Comparison of ENCODE assay signal across 26 mouse cellular contexts in the genomic region with DNA sequence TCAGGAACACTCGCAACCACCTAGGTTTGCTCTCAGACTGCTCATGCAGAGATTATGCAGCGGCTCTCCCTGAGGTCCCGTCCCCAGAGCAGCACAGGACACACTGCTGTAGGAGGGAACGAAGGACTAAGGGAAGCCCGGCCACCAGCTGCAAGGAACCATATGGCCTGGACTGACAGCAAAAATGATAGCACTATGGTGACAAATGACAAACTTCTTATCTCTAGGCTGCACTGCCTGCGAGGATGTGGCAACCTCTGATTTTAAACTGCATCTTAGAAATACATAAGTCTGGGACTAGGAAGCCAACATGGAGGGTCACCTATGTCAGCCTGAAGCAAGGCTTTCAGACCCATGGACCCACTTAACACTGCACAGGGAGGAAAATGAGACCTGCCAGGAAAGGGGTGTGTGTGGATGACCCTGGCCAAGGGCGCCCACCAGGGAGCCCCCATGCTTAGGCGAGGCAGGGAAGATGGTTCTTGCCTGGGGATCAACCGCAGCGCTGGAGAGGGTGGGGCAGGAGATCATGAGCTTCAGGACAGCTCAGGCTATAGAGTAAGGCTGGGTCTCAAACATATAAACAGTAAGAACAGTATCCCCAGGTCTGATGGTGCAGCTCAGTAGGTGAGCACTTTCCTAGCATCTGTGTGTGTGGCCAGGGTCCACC. TPM values are rescaled to one million over a fixed set of nuclear protein-coding genes. Genes with fewer than 3 reads are reported as not detected.
DNase-seq lines count a peak whose midpoint lies in the region; ATAC-seq and TF ChIP-seq lines count a peak whose summit lies in the region.
"Had no signal": no experiment of that assay in that cellular context is flagged by ENCODE, and none has a peak within 500 bp of the region (broad histone marks: within the 10 kb centered on the region; RNA-seq: fewer than 3 reads in every experiment).

No protein-coding gene starts in this region.

- no peak for TF ChIP-seq POLR2A in testis, adult 2 months (IDR thresholded peaks at IDR 0.05; ENCODE audit: control insufficient read depth, low read depth, low read length)

- no peaks in the 10 kb centered on the region for H3K27me3 ChIP-seq in testis, adult 2 months (ENCODE audit: control insufficient read depth, insufficient read depth, low read length)
- H3K27me3 ChIP-seq in liver, embryonic 16.5 days (ENCODE audit: control insufficient read depth, insufficient read depth, low read depth, low read length), result no peaks in the 10 kb centered on the region
- H3K27me3 ChIP-seq: embryonic facial prominence, embryonic 15.5 days; limb, embryonic 13.5 days; megakaryocyte, embryonic 14.5 days; neural tube, embryonic 12.5 days; stomach, embryonic 15.5 days had no signal

- intact Hi-C loops in left cerebral cortex, adult 2 months (cut with DNase I), result no loop called here

- no peak overlapping the region for H3K9ac ChIP-seq in liver, embryonic 16.5 days (ENCODE audit: low read depth, low read length)
- H3K9ac ChIP-seq: embryonic facial prominence, embryonic 15.5 days; limb, embryonic 13.5 days; lung, embryonic 14.5 days; neural tube, embryonic 12.5 days; stomach, embryonic 15.5 days had no signal

- H3K27ac ChIP-seq in testis, adult 2 months (ENCODE audit: control insufficient read depth, insufficient read depth, low read depth, low read length), result no peak overlapping the region
- H3K27ac ChIP-seq in liver, embryonic 16.5 days (ENCODE audit: low read length), result no peak overlapping the region
- no peak overlapping the region for H3K27ac ChIP-seq in left cerebral cortex, adult 2 months
- H3K27ac ChIP-seq: embryonic facial prominence, embryonic 15.5 days; forebrain, embryonic 10.5 days; hindbrain, embryonic 10.5 days; limb, embryonic 13.5 days; neural tube, embryonic 12.5 days; stomach, embryonic 15.5 days had no signal

- H3K4me3 ChIP-seq in testis, adult 2 months (ENCODE audit: control insufficient read depth, low read depth, low read length), result peak overlapping the region; percentile 48
- H3K4me3 ChIP-seq in liver, embryonic 16.5 days (ENCODE audit: low read depth, low read length), result no peak overlapping the region
- H3K4me3 ChIP-seq in left cerebral cortex, adult 2 months, result no peak overlapping the region
- H3K4me3 ChIP-seq: embryonic facial prominence, embryonic 15.5 days; forebrain, embryonic 10.5 days; hindbrain, embryonic 10.5 days; limb, embryonic 13.5 days; megakaryocyte, embryonic 14.5 days; neural tube, embryonic 12.5 days; stomach, embryonic 15.5 days had no signal

- no peaks in the 10 kb centered on the region for H3K4me1 ChIP-seq in testis, adult 2 months (ENCODE audit: control insufficient read depth, insufficient read depth, low read length)
- peaks cover 17% of the 10 kb centered on the region for H3K4me1 ChIP-seq in liver, embryonic 16.5 days (ENCODE audit: control insufficient read depth, low read depth, low read length)
- H3K4me1 ChIP-seq: embryonic facial prominence, embryonic 15.5 days; forebrain, embryonic 10.5 days; hindbrain, embryonic 10.5 days; limb, embryonic 13.5 days; neural tube, embryonic 12.5 days; stomach, embryonic 15.5 days had no signal

- WGBS in liver, embryonic 16.5 days (ENCODE audit: insufficient replicate concordance), result 32% methylated on average over 10 of the region's 10 CpGs

- peak; percentile 71 for ATAC-seq in liver, embryonic 16.5 days (ENCODE audit: low read depth)
- ATAC-seq: forebrain, embryonic 16.5 days; hindbrain, embryonic 16.5 days; intestine, embryonic 16.5 days had no signal

- no peaks in the 10 kb centered on the region for H3K9me3 ChIP-seq in liver, embryonic 16.5 days (replicated peaks; ENCODE audit: control insufficient read depth, low read length)
- H3K9me3 ChIP-seq: embryonic facial prominence, embryonic 15.5 days; forebrain, embryonic 10.5 days; hindbrain, embryonic 10.5 days; limb, embryonic 13.5 days; megakaryocyte, embryonic 14.5 days; neural tube, embryonic 12.5 days; stomach, embryonic 15.5 days had no signal

- H3K4me2 ChIP-seq in liver, embryonic 16.5 days (ENCODE audit: low read depth, low read length), result no peak overlapping the region
- H3K4me2 ChIP-seq: embryonic facial prominence, embryonic 15.5 days; heart, embryonic 11.5 days; limb, embryonic 13.5 days; lung, embryonic 14.5 days; neural tube, embryonic 12.5 days; stomach, embryonic 15.5 days had no signal

- no peak for DNase-seq in testis, postnatal 14 days (ENCODE audit: low spot score)
- peak; percentile 38 for DNase-seq in liver
- DNase-seq in adrenal gland, postnatal 14 days, result no peak
- DNase-seq in right cerebral cortex, adult 2 months (ENCODE audit: low spot score in 2 of 2), result no peak
- no peak for DNase-seq in left cerebral cortex, adult 2 months (ENCODE audit: extremely low spot score in 1 of 2, low spot score in 2 of 2)
- DNase-seq: adrenal gland, postnatal 10 days; cerebellum, adult 8-10 months; gastrocnemius, postnatal 14 days; heart, adult 11 months; lung, embryonic 14.5 days; midbrain, embryonic 14.5 days; thymus, adult 2 months; thymus, postnatal 4 days had no signal

- H3K36me3 ChIP-seq in testis, adult 2 months (ENCODE audit: control insufficient read depth, insufficient read depth, low read length), result no peaks in the 10 kb centered on the region; the same call in 1 of the 2 replicates
- H3K36me3 ChIP-seq in liver, embryonic 16.5 days (ENCODE audit: control insufficient read depth, insufficient read depth), result peaks cover 7% of the 10 kb centered on the region

- no peak for TF ChIP-seq CTCF in testis, adult 2 months (IDR thresholded peaks at IDR 0.05; ENCODE audit: control insufficient read depth, insufficient read depth, insufficient replicate concordance, low read depth, low read length)
- no peak for TF ChIP-seq CTCF in left cerebral cortex, adult 2 months (IDR thresholded peaks at IDR 0.05)

RNA-seq across cellular contexts. Expression of a gene that starts 11.1 kb away (rescaled TPM):
- polyA plus RNA-seq in testis, adult 2 months (2012; rRNA removed), result 93.7 and 99.3 TPM in 2 replicates
- 9.4 and 11.4 TPM in 2 replicates for polyA plus RNA-seq in liver, embryonic 16.5 days (2015; fragmentation: Nextera tagmentation; extraction: Ambion mirVana)
- 36.9 and 52.2 TPM in 2 replicates for total RNA-seq in adrenal gland, postnatal 14 days (2021)
- 10 to 100 TPM; 92.7 to 98.3 TPM for total RNA-seq in left cerebral cortex, adult 2 months (2021)

RNA-seq across cellular contexts. Expression of a gene that starts 15.8 kb away (rescaled TPM):
- 64.1 and 68.2 TPM in 2 replicates for polyA plus RNA-seq in testis, adult 2 months (2012; rRNA removed)
- 71.1 and 74.2 TPM in 2 replicates for polyA plus RNA-seq in liver, embryonic 16.5 days (2015; fragmentation: Nextera tagmentation; extraction: Ambion mirVana)
- total RNA-seq in adrenal gland, postnatal 14 days (2021), result 59.3 and 65.4 TPM in 2 replicates
- total RNA-seq in left cerebral cortex, adult 2 months (2021), result 10 to 100 TPM; 50.1 to 50.8 TPM

RNA-seq across cellular contexts. Expression of a gene that starts 16.1 kb away (rescaled TPM):
- 7.0 and 10.5 TPM in 2 replicates for polyA plus RNA-seq in testis, adult 2 months (2012; rRNA removed)
- polyA plus RNA-seq in liver, embryonic 16.5 days (2015; fragmentation: Nextera tagmentation; extraction: Ambion mirVana), result 0.48 and 0.59 TPM in 2 replicates
- total RNA-seq in adrenal gland, postnatal 14 days (2021), result 0.44 and 1.1 TPM in 2 replicates
- 1 to 10 TPM; 1.5 to 2.0 TPM for total RNA-seq in left cerebral cortex, adult 2 months (2021)
- polyA plus RNA-seq: forebrain, embryonic 16.5 days had no signal

RNA-seq across cellular contexts. Expression of a gene that starts 30.3 kb away (rescaled TPM):
- polyA plus RNA-seq in testis, adult 2 months (2012; rRNA removed), result 37.3 and 48.4 TPM in 2 replicates
- 9.5 and 11.3 TPM in 2 replicates for polyA plus RNA-seq in liver, embryonic 16.5 days (2015; fragmentation: Nextera tagmentation; extraction: Ambion mirVana)
- total RNA-seq in adrenal gland, postnatal 14 days (2021), result 58.8 and 64.2 TPM in 2 replicates
- total RNA-seq in left cerebral cortex, adult 2 months (2021), result 100 to 1,000 TPM; 148 to 150 TPM

RNA-seq across cellular contexts. Expression of a gene that starts 36.0 kb away (rescaled TPM):
- 4.1 and 5.1 TPM in 2 replicates for polyA plus RNA-seq in testis, adult 2 months (2012; rRNA removed)
- polyA plus RNA-seq in liver, embryonic 16.5 days (2015; fragmentation: Nextera tagmentation; extraction: Ambion mirVana), result 1.5 and 1.7 TPM in 2 replicates
- 19.3 and 26.2 TPM in 2 replicates for total RNA-seq in adrenal gland, postnatal 14 days (2021)
- total RNA-seq in left cerebral cortex, adult 2 months (2021), result 1 to 10 TPM; 7.2 to 7.7 TPM
